Mouse (Mus musculus) embryo, embryonic 11 days (tissue): ENCODE data around the gene Vmp1.

Experiments
- DNase-seq: peaks from one replicate; pipeline ENCODE4 v3.0.0-alpha.2; 2015

Gene Vmp1

GRCm38 (mm10) chr11:86683395-86684125, at the start of gene Vmp1, which contains the start of gene Ptrh2:
Vmp1 (minus strand) TSS chr11:86683836.
Ptrh2 (plus strand) TSS chr11:86683985.
- DNase-seq: peak; percentile 98

- no peak for DNase-seq
These were observed 47.8 kb upstream of the Vmp1 start for GRCm38 (mm10) chr11:86731443-86731842.

GRCm38 (mm10) chr11:86725607-86726006, 42.0 kb upstream of the Vmp1 start:
- DNase-seq: no peak

GRCm38 (mm10) chr11:86724982-86725381, 41.3 kb upstream of the Vmp1 start:
- no peak for DNase-seq

- no peak for DNase-seq
These were observed 40.4 kb upstream of the Vmp1 start for GRCm38 (mm10) chr11:86724004-86724403.

- DNase-seq: no peak
These were observed 35.8 kb upstream of the Vmp1 start for GRCm38 (mm10) chr11:86719390-86719789.

- no peak for DNase-seq
These were observed 34.7 kb upstream of the Vmp1 start for GRCm38 (mm10) chr11:86718369-86718768.

- no peak for DNase-seq
These were observed 33.9 kb upstream of the Vmp1 start for GRCm38 (mm10) chr11:86717306-86718065.

- DNase-seq: no peak
These were observed 31.0 kb upstream of the Vmp1 start for GRCm38 (mm10) chr11:86714606-86715005.

- DNase-seq: no peak
These were observed 17.5 kb upstream of the Vmp1 start for GRCm38 (mm10) chr11:86701151-86701550.

- no peak for DNase-seq
These were observed 11.8 kb upstream of the Vmp1 start for GRCm38 (mm10) chr11:86695461-86695860.

GRCm38 (mm10) chr11:86692546-86692945, 8.9 kb upstream of the Vmp1 start:
- DNase-seq: no peak

- no peak for DNase-seq
These were observed 8.3 kb upstream of the Vmp1 start for GRCm38 (mm10) chr11:86691956-86692355.

GRCm38 (mm10) chr11:86691482-86691881, 7.8 kb upstream of the Vmp1 start:
- no peak for DNase-seq

- no peak for DNase-seq
These were observed 6.7 kb upstream of the Vmp1 start for GRCm38 (mm10) chr11:86690383-86690782.

- DNase-seq: no peak
These were observed 1.7 kb upstream of the Vmp1 start for GRCm38 (mm10) chr11:86685366-86685765.

GRCm38 (mm10) chr11:86684126-86685012, 733 bp upstream of the Vmp1 start:
- DNase-seq: no peak

GRCm38 (mm10) chr11:86682861-86683260, 775 bp downstream of the Vmp1 start:
- no peak for DNase-seq

GRCm38 (mm10) chr11:86681423-86681822, 2.2 kb downstream of the Vmp1 start:
- DNase-seq: no peak

- DNase-seq: no peak
These were observed 2.9 kb downstream of the Vmp1 start for GRCm38 (mm10) chr11:86680729-86681128.

GRCm38 (mm10) chr11:86678957-86679356, 4.7 kb downstream of the Vmp1 start:
- DNase-seq: no peak

GRCm38 (mm10) chr11:86675520-86675919, 8.1 kb downstream of the Vmp1 start:
- no peak for DNase-seq

GRCm38 (mm10) chr11:86672772-86673171, 10.9 kb downstream of the Vmp1 start:
- no peak for DNase-seq
